Comparison of ENCODE assay signal across 20 mouse cellular contexts in genomic region chr4:123413876-123414275, GRCm38 (mm10).
DNase-seq lines count a peak whose midpoint lies in the region; ATAC-seq and TF ChIP-seq lines count a peak whose summit lies in the region.
"Had no signal": no experiment of that assay in that cellular context is flagged by ENCODE, and none has a peak within 500 bp of the region (broad histone marks: within the 10 kb centered on the region; RNA-seq: fewer than 3 reads in every experiment).

No protein-coding gene starts in this region.

- H3K27me3 ChIP-seq in heart, embryonic 11.5 days (ENCODE audit: control insufficient read depth, insufficient read depth, low read length): no peaks in the 10 kb centered on the region
- H3K27me3 ChIP-seq in limb, embryonic 12.5 days: no peaks in the 10 kb centered on the region
- no peaks in the 10 kb centered on the region for H3K27me3 ChIP-seq in limb, embryonic 10.5 days (ENCODE audit: low read depth, poor library complexity, severe bottlenecking)
- H3K27me3 ChIP-seq in limb, embryonic 14.5 days (ENCODE audit: control insufficient read depth, insufficient read depth, low read length): no peaks in the 10 kb centered on the region
- no peaks in the 10 kb centered on the region for H3K27me3 ChIP-seq in intestine, postnatal 0 days (replicated peaks; ENCODE audit: control insufficient read depth, insufficient read depth, low read length)
- H3K27me3 ChIP-seq: hindbrain, embryonic 12.5 days; limb, embryonic 13.5 days; neural tube, embryonic 15.5 days had no signal

- H3K4me1 ChIP-seq in heart, embryonic 11.5 days (ENCODE audit: control insufficient read depth, insufficient read depth, low read length): peaks cover 39% of the 10 kb centered on the region
- peaks cover 40% of the 10 kb centered on the region for H3K4me1 ChIP-seq in limb, embryonic 12.5 days (replicated peaks)
- H3K4me1 ChIP-seq in limb, embryonic 10.5 days: peaks cover 42% of the 10 kb centered on the region
- peaks cover 35% of the 10 kb centered on the region for H3K4me1 ChIP-seq in limb, embryonic 14.5 days (ENCODE audit: control insufficient read depth, insufficient read depth, low read length)
- peaks cover 12% of the 10 kb centered on the region for H3K4me1 ChIP-seq in intestine, postnatal 0 days (replicated peaks; ENCODE audit: control insufficient read depth, insufficient read depth, low read length)

- no peaks in the 10 kb centered on the region for H3K9me3 ChIP-seq in heart, embryonic 11.5 days (replicated peaks; ENCODE audit: control insufficient read depth, low read length)
- no peaks in the 10 kb centered on the region for H3K9me3 ChIP-seq in limb, embryonic 12.5 days
- H3K9me3 ChIP-seq in limb, embryonic 10.5 days (replicated peaks): no peaks in the 10 kb centered on the region
- no peaks in the 10 kb centered on the region for H3K9me3 ChIP-seq in limb, embryonic 14.5 days (ENCODE audit: control insufficient read depth, low read length)
- no peaks in the 10 kb centered on the region for H3K9me3 ChIP-seq in intestine, postnatal 0 days (ENCODE audit: control insufficient read depth)
- H3K9me3 ChIP-seq: G1E; hindbrain, embryonic 12.5 days; limb, embryonic 13.5 days; midbrain, embryonic 10.5 days; neural tube, embryonic 15.5 days had no signal

- H3K4me2 ChIP-seq in heart, embryonic 11.5 days: no peak overlapping the region
- H3K4me2 ChIP-seq in limb, embryonic 12.5 days: no peak overlapping the region
- no peak overlapping the region for H3K4me2 ChIP-seq in limb, embryonic 14.5 days (replicated peaks; ENCODE audit: low read depth, low read length, severe bottlenecking)
- no peak overlapping the region for H3K4me2 ChIP-seq in intestine, postnatal 0 days (replicated peaks; ENCODE audit: low read depth)
- H3K4me2 ChIP-seq: hindbrain, embryonic 12.5 days; limb, embryonic 13.5 days; neural tube, embryonic 15.5 days had no signal

- no peaks in the 10 kb centered on the region; the same call in 1 of the 2 replicates for H3K36me3 ChIP-seq in heart, embryonic 11.5 days (ENCODE audit: control insufficient read depth, insufficient read depth, low read length)
- H3K36me3 ChIP-seq in limb, embryonic 12.5 days: peaks cover 12% of the 10 kb centered on the region
- peaks cover 16% of the 10 kb centered on the region for H3K36me3 ChIP-seq in limb, embryonic 10.5 days
- H3K36me3 ChIP-seq in limb, embryonic 14.5 days (ENCODE audit: control insufficient read depth, insufficient read depth, low read length): peaks cover 9% of the 10 kb centered on the region; the same call in 1 of the 2 replicates
- no peaks in the 10 kb centered on the region for H3K36me3 ChIP-seq in intestine, postnatal 0 days (ENCODE audit: control insufficient read depth, insufficient read depth)
- H3K36me3 ChIP-seq: hindbrain, embryonic 12.5 days; neural tube, embryonic 15.5 days had no signal

- TF ChIP-seq POLR2A in limb, embryonic 14.5 days (IDR thresholded peaks at IDR 0.05; ENCODE audit: borderline replicate concordance, extremely low read depth, insufficient read depth, insufficient read length): no peak

- no peak for TF ChIP-seq CTCF in intestine, postnatal 0 days (IDR thresholded peaks at IDR 0.05; ENCODE audit: low read depth)

- peak overlapping the region; percentile 59 for H3K27ac ChIP-seq in heart, embryonic 11.5 days (ENCODE audit: low read depth, low read length)
- H3K27ac ChIP-seq in limb, embryonic 12.5 days: 0 out of 2 replicates have a peak overlapping the region, but pooled peaks have one; percentile 7
- no peak overlapping the region for H3K27ac ChIP-seq in limb, embryonic 10.5 days
- H3K27ac ChIP-seq in limb, embryonic 14.5 days (replicated peaks; ENCODE audit: low read depth, low read length): no peak overlapping the region
- no peak overlapping the region for H3K27ac ChIP-seq in intestine, postnatal 0 days (ENCODE audit: low read depth, low read length)
- H3K27ac ChIP-seq: hindbrain, embryonic 12.5 days; limb, embryonic 13.5 days; midbrain, embryonic 10.5 days; neural tube, embryonic 15.5 days had no signal

- no peak for ATAC-seq in heart, embryonic 11.5 days (replicated peaks; ENCODE audit: insufficient number of reproducible peaks, low FRiP score, low TSS enrichment)
- no peak for ATAC-seq in limb, embryonic 12.5 days (ENCODE audit: insufficient number of reproducible peaks, insufficient read depth, low FRiP score, low TSS enrichment, low read depth)
- ATAC-seq in limb, embryonic 14.5 days (ENCODE audit: low FRiP score, low read depth): no peak
- ATAC-seq in intestine, postnatal 0 days: no peak
- ATAC-seq: intestine, embryonic 16.5 days had no signal

- DNase-seq in heart, postnatal 25 days (ENCODE audit: low spot score): no peak
- no peak for DNase-seq in limb, embryonic 10.5 days (ENCODE audit: low spot score)
- DNase-seq in NIH3T3 (ENCODE audit: low read depth): peak; percentile 46
- peak; percentile 35 for DNase-seq in limb, embryonic 14.5 days (ENCODE audit: low spot score)
- DNase-seq in cerebellum, postnatal 14 days: no peak
- DNase-seq: adrenal gland, postnatal 14 days; cerebellum, adult 9-10 months; gastrocnemius, postnatal 10 days; kidney, postnatal 25 days; lung, postnatal 10 days; right cerebral cortex, postnatal 4 days had no signal

- 14% methylated on average over 2 of the region's 2 CpGs for WGBS in heart, embryonic 11.5 days (ENCODE audit: insufficient replicate concordance)
- 47% methylated on average over 2 of the region's 2 CpGs for WGBS in limb, embryonic 12.5 days
- 78% methylated on average over 2 of the region's 2 CpGs for WGBS in limb, embryonic 10.5 days
- WGBS in limb, embryonic 14.5 days: 29% methylated on average over 2 of the region's 2 CpGs
- 24% methylated on average over 2 of the region's 2 CpGs for WGBS in intestine, postnatal 0 days

- no peak overlapping the region for H3K9ac ChIP-seq in heart, embryonic 11.5 days (ENCODE audit: low read depth, low read length)
- no peak overlapping the region for H3K9ac ChIP-seq in limb, embryonic 12.5 days (replicated peaks)
- no peak overlapping the region for H3K9ac ChIP-seq in limb, embryonic 14.5 days (ENCODE audit: low read depth, low read length, severe bottlenecking)
- H3K9ac ChIP-seq in intestine, postnatal 0 days (ENCODE audit: low read depth, low read length): no peak overlapping the region
- H3K9ac ChIP-seq: hindbrain, embryonic 12.5 days; limb, embryonic 13.5 days; neural tube, embryonic 15.5 days had no signal

- intact Hi-C loops in heart, postnatal 25 days (cut with DNase I): loop anchor here (2.0 to 5.0 kb wide), 2 partner anchors 13 to 33 kb away; no protein-coding TSS in a partner anchor

- H3K4me3 ChIP-seq in heart, embryonic 11.5 days (ENCODE audit: low read depth, low read length): no peak overlapping the region
- H3K4me3 ChIP-seq in limb, embryonic 12.5 days (replicated peaks): no peak overlapping the region
- no peak overlapping the region for H3K4me3 ChIP-seq in limb, embryonic 10.5 days
- H3K4me3 ChIP-seq in limb, embryonic 14.5 days (replicated peaks; ENCODE audit: low read length): no peak overlapping the region
- no peak overlapping the region for H3K4me3 ChIP-seq in intestine, postnatal 0 days (ENCODE audit: low read depth, low read length)
- H3K4me3 ChIP-seq: hindbrain, embryonic 12.5 days; limb, embryonic 13.5 days; midbrain, embryonic 10.5 days; neural tube, embryonic 15.5 days had no signal

Comparison
In these comparisons a context has a peak if more than half of its experiments do, and no peak if none do; other contexts are left out.
1. H3K27ac ChIP-seq: peak in heart, embryonic 11.5 days (single experiment) and limb, embryonic 12.5 days (single experiment); none in limb, embryonic 10.5 days (single experiment), limb, embryonic 14.5 days (single experiment) and intestine, postnatal 0 days (single experiment).
2. DNase-seq: peak in NIH3T3 (single experiment) and limb, embryonic 14.5 days (single experiment); none in heart, postnatal 25 days (single experiment), limb, embryonic 10.5 days (single experiment) and cerebellum, postnatal 14 days (0 of 2).